Mouse (Mus musculus) myocyte (in vitro differentiated cells): Measurements from ENCODE around the gene Apbb1ip.

Experiments used
- MAX ChIP-seq: IDR thresholded peaks from one replicate; pipeline ENCODE4 v1.6.1; 2011; ENCODE audit warnings: low read depth, mild to moderate bottlenecking, control low read depth
- POLR2A ChIP-seq: IDR thresholded peaks from one replicate; pipeline ENCODE4 v1.6.1; 2011; ENCODE audit warnings: low read depth, mild to moderate bottlenecking, control low read depth, moderate library complexity; ENCODE audit not compliant: insufficient read length
- TCF12 ChIP-seq: IDR thresholded peaks from one replicate; pipeline ENCODE4 v1.6.1; 2011; ENCODE audit warnings: mild to moderate bottlenecking, control low read depth; ENCODE audit not compliant: poor library complexity, insufficient read depth, severe bottlenecking
- USF1 ChIP-seq: IDR thresholded peaks from one replicate; pipeline ENCODE4 v1.6.1; 2011; ENCODE audit warnings: low read depth, mild to moderate bottlenecking, control low read depth, moderate library complexity

GRCm38 (mm10) chr2:22744876-22745275 is 29.0 kb upstream of the Apbb1ip start:
- no peak for TF ChIP-seq POLR2A
- no peak for TF ChIP-seq MAX
- TF ChIP-seq TCF12 = no peak
- TF ChIP-seq USF1 = no peak
